Mouse (Mus musculus) neural tube, embryonic 15.5 days (tissue): Measurements from ENCODE around the gene Pnlip. TPM values are rescaled to one million over a fixed set of nuclear protein-coding genes. Genes with fewer than 3 reads are reported as not detected.

ENCODE experiments used
- ATAC-seq: fragments of 200-750 bp; cut with Nextera tagmentation; 2 replicates; pipeline ENCODE4 v1.8.0; 2017; ENCODE audit warnings: mild to moderate bottlenecking, moderate TSS enrichment, moderate library complexity; ENCODE audit not compliant: low FRiP score
- H3K27ac ChIP-seq: fragments of 300-500 bp; sonication (generic); replicated peaks from 2 replicates; pipeline ENCODE4 v1.5.1; 2015; ENCODE audit warnings: mild to moderate bottlenecking, inconsistent platforms
- H3K27me3 ChIP-seq: fragments of 300-500 bp; sonication (generic); replicated peaks from 2 replicates; pipeline ENCODE4 v1.6.1; 2015; ENCODE audit warnings: inconsistent platforms
- H3K36me3 ChIP-seq: fragments of 300-500 bp; sonication (generic); 2 replicates; pipeline ENCODE4 v1.6.1; 2015; ENCODE audit warnings: inconsistent platforms
- H3K4me1 ChIP-seq: fragments of 300-500 bp; sonication (generic); 2 replicates; pipeline ENCODE4 v1.6.1; 2015; ENCODE audit warnings: inconsistent platforms
- H3K4me2 ChIP-seq: fragments of 300-500 bp; sonication (generic); 2 replicates; pipeline ENCODE4 v1.6.1; 2015; ENCODE audit warnings: inconsistent platforms, mild to moderate bottlenecking, moderate library complexity
- H3K4me3 ChIP-seq: fragments of 300-500 bp; sonication (generic); replicated peaks from 2 replicates; pipeline ENCODE4 v1.5.1; 2015; ENCODE audit warnings: mild to moderate bottlenecking, inconsistent platforms
- H3K9ac ChIP-seq: fragments of 300-500 bp; sonication (generic); replicated peaks from 2 replicates; pipeline ENCODE4 v1.6.1; 2015; ENCODE audit warnings: mild to moderate bottlenecking, inconsistent platforms
- H3K9me3 ChIP-seq: fragments of 300-500 bp; sonication (generic); replicated peaks from 2 replicates; pipeline ENCODE4 v1.6.1; 2016; ENCODE audit warnings: inconsistent platforms
- WGBS: fragments of 180-500 bp; shearing (Covaris S2); methylation state at CpG from one replicate; pipeline ENCODE4 v1.1.7; 2015; ENCODE audit warnings: mixed read lengths; 5-methylcytosine and 5-hydroxymethylcytosine counted together
- polyA plus RNA-seq: library from polyadenylated mRNA; unstranded; fragments of >200 nt; fragmentation: Nextera tagmentation; extraction: Ambion mirVana; gene quantifications from 2 replicates; pipeline ENCODE4 v1.2.1, GENCODE M21; 2015

Pnlip gene
- polyA plus RNA-seq, 1 experiment from 2014 or later, result 4.7 TPM

GRCm38 (mm10) chr19:58728445-58729031, 76.2 kb downstream of the Pnlip start, which contains the start of gene Pnliprp1:
Pnliprp1 (plus strand) TSS chr19:58728887.
- Histone ChIP-seq H3K9me3 (no peaks in the 10 kb centered on the region), H3K4me1 (peaks cover 12% of the 10 kb centered on the region), H3K4me3 (no peak within 1 kb of the TSS), H3K27ac (no peak within 1 kb of the TSS), H3K9ac (no peak within 1 kb of the TSS), H3K4me2 (no peak within 1 kb of the TSS), H3K27me3 (no peaks in the 10 kb centered on the region), H3K36me3 (no peaks in the 10 kb centered on the region)
- 48% methylated on average over 5 of the region's 5 CpGs for WGBS
- ATAC-seq, result no peak

Other genes with a start within 250 kb of the Pnlip start
- gene Gfra1, start 196.6 kb upstream of the Pnlip start, polyA plus RNA-seq, result 65.1 and 70.0 TPM in 2 replicates
- gene Ccdc172, start 140.5 kb upstream of the Pnlip start, polyA plus RNA-seq, result not detected in 2 replicates
- gene Pnliprp1, start 76.4 kb downstream of the Pnlip start, polyA plus RNA-seq, result 0.28 and 29.0 TPM in 2 replicates
- 0.22 TPM in 1 of 2 replicates, not detected in the other for gene Pnliprp2, start 107.2 kb downstream of the Pnlip start, polyA plus RNA-seq
- not detected in 2 replicates for gene 1700019N19Rik, start 142.0 kb downstream of the Pnlip start, polyA plus RNA-seq